Mouse (Mus musculus): Measurements from ENCODE around the gene BC048562.

Gene BC048562

DNA sequence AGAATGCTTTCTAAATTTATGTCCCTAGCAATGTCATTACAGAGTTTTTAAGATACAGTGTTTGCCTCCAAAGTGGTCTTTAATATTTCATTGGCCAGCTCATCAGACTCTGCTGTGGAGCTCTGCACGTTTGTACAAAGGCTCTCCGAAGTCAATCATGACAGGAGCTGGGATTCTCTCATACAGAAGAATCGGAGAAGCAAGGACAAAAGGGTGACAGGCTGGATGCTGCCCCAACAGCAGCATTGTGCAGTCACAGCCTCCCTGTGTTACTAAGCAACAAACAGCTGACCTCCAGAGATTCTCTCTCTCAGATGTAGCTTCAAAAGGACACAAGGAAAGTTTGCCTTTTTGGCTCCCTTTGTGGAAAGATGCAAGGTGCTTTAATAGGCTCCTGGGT lies at the start of gene BC048562:
TSS of gene BC048562 (plus strand) at position 301 of the 400 bp plus-strand sequence.
- no peak for DNase-seq

DNA sequence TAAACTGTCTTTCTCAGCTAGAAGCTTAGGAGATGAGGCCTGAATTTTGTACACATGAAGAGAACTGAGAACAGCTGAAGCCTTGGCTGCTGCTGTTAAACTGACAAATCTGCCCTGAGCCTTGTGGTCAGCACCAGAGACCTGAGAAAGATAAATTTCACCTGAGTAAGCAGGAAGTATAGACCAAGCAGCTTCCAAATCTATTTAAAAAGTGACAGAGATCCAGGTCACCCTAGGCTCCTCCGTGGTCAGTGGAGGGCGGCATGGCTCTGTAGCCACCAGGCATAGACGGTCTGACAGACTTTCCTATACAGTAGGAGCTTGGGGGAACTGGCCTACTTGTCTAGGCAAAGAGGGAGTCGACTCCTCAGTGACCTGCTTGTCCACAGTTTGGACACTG lies 49.5 kb upstream of the BC048562 start:
- DNase-seq: no peak

DNA sequence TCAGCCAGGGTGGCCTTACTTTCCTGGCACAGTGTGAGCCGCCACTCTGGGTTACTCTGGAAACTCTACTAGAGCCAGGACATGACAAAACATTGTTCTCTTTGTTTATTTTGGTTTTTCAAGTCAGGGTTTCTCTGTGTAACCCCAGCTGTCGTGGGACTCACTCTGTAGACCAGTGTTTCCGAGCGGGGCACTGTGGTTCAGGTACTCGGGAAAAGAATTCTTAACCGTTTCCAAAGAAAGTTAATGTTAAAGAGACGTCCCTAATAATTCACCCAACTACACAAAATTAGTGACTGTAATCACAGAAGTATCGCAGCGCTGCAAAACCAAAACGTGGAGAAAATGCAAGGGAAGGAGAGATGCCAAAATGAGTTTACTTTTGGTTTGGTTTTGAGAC lies 47.7 kb upstream of the BC048562 start:
- DNase-seq: no peak

DNA sequence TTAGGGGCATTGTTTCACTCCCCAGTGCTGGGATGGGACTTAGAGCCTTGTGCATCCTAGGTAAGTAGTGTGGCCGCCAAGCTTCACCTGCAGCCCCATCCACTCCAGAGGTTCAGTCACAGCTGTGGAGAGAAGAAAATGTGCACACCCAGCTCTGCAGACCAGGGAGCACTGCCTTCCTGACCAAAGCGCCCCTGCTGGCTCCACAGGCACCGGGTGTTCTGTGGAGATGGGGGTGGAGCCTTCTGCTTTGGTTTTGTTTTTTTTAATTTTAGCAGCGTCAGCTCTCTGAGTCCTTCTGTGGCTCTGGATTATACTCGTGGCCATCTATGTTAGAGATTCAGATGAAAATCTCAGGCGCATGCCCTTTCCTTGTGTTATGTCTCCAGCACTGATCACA lies 47.1 kb upstream of the BC048562 start:
- peak; percentile 18 for DNase-seq

DNA sequence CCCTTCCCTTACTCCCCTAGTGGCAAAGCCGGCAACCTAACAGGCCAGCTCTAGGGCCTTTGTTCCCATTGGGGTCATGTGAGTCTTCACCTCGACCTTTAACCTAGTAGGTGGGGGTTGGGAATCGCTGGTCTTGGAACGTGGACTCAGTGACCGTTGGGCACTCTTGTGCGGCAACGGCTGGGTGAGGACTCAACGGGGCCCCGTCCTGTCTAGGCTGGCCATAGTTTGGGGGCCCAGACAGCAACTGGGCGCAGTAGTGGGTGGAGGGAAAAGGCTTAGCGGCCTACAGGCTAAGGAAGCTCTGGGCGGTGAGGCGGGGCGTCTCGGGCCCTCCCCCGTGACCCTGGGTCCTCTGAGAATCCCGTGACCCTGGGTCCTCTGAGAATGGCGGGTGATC lies 43.6 kb upstream of the BC048562 start, which contains the start of gene 1700102P08Rik:
TSS of gene 1700102P08Rik (plus strand) at position 130 of the 400 bp plus-strand sequence.
- DNase-seq: no peak

DNA sequence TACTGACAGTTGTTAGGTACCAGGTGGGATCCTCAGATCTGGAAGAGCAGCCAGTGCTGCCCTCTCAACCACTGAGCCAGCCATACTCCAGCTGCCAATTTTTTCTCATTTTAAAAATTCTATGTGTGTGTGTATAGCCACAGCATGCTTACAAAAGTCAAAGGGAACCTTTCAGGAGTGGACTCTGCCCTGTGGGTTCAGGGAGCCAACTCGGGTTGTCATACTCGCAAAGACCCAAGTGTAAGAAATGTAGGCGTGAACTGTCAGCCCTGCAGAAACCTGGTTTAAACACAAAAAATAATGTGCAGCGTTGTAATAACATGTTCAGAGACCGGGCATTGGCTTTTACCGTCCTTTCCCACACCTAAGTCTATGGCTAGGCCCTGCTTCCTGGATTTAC lies 42.1 kb upstream of the BC048562 start:
- no peak for DNase-seq

DNA sequence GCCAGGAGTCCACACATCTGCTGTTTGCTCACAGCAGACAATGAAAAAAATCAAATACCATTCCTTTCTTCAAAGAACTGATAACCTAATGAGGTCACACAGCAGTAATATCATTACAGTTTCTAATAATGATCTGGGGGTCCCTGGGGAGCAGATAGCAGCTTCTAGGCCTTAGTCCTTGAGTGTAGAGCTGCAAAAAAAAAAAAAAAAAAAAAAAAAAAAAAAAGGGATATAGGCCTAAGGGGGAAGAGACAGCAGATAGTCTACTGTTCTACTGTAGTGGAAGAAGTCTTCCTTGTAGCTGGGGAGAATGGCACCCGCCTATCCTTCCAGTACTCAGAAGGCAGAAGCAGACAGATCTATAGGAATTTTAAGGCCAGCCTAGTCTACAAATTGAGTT lies 40.9 kb upstream of the BC048562 start:
- DNase-seq: no peak

DNA sequence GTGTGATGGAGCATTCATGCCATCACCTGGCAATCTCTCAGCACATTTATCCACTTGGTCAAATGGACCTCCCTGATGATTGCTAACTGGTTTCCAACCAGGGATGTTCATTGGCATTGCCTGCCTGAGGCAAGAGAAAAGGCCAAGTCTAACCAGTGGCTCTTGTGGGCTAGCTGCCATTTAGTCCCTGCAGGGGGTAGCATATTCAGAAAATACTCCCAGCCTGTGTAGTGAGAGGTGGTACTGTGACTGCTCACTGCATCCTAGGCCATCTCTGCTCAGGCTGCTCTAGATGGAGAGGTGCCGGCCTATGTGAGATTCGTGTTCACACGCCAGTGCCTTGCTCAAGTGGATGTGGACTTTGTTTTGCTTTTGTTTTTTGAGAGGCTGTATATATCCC lies 38.0 kb upstream of the BC048562 start:
- DNase-seq: no peak

DNA sequence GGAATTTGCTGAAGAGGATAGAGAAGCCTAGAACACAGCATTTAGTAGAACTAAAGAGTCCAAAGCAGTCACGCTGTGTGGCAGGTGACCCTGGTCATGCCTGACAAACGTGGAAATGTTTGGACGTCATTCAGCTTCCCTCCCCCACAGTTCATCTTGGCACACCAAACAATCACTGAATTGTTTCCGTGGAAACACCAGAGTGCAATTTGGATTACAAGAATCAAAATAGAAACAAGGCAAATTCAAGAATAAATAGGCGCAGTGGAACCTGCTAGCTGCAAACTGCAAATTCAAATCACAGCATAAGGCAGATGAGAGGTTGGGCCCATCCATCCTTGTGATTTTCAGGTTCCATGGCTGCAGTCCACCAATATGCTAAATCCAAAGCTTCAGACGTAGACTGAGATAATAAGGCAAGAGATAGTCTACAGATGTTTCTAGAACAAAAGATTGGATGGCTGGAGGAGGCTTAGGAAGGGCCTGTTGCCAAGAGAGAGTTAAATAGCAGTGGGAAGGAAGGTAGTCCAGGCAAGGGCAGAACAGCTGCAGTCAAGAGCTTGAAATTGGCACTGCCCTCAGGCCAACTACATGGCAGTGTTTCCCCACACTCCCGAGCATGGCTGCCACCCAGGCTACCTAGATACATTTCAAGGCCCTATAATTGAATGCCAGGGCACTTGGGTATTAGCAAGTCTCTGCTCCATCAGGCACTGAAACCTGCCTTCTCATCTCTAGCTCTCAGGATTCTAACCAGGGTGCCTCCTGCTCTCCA lies 34.9 kb upstream of the BC048562 start:
- peak; percentile 66 for DNase-seq

DNA sequence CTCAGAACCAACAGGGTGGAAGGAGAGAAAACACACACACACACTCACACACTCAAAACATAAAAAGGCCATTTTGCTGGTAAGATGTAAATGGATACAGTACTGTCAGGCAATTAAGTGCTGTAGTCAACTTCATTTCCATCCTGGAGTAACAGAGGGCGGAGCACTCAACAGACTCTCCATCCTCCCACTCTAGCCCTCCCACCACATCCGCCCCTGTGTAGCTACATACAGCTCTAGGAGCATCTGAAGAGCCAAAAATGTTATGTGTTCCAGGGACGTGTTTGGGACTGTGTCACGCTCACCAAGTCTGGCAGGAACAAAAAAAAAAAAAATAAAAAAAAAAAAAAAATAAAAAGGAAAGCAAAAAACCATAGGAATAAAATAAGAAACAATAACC lies 33.2 kb upstream of the BC048562 start:
- peak; percentile 79 for DNase-seq

DNA sequence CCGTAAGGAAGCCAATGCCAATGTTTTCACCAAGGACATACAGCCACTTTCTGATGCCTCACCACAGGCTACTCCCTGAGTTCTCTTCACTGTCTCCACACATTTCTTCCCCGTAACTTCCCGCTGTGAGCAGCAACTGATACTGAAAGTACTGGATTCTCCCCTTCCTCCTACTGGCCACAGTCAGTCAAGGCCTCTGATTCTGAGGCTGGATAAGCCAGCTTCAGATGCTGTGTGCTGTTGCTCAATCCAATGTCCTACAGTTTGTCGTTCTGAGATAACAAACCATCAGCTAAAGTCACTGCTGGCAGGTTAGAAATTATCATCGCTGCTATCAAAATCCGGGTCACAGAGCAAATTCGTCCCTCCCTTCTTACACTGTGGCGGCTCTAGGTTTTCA lies 31.8 kb upstream of the BC048562 start:
- no peak for DNase-seq

DNA sequence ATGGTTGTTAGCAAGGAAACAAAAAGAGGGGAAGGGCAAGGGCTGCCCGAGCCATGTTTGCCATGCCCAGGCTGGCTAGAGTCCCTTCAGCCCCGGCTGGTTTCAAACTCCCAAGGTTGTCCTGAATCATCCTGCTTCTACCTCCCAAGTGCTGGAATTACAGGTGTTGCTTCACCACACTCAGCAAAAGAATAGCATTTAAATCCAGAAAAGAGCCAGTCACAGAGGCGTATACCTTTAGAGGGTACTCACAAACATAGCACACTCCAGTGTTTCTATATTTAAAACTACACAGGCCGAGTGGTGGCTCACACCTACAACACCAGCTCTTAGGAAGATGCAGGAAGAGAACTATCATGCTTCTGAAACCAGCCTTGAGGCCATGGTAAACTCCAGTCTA lies 26.7 kb upstream of the BC048562 start:
- DNase-seq: no peak

DNA sequence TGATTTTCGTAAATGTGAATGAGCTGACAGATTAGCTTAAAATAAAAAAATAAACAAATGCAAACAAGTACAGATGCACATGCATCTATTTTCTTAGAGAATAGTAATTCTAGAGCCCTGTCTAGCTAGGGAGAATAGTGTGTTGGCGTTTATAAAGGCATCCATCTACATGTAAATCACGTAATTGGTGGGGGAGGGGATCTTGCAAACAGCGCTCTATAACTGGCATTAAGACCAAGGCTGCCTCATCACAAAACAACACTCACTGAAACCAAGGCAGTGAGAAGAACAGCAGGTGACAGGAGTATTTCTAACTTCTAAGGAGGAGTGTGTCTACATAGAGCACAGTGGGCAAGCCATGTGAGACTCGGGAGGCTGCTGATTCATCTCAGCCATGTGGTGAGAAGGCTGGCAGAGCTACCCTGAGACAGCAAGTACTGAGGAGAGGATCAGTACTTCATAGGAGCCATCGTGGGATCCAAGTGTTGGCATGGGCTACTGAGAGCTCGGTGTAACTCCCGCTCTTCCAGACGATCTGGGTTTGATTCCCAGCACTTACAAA lies 24.8 kb upstream of the BC048562 start:
- peak; percentile 85 for DNase-seq

DNA sequence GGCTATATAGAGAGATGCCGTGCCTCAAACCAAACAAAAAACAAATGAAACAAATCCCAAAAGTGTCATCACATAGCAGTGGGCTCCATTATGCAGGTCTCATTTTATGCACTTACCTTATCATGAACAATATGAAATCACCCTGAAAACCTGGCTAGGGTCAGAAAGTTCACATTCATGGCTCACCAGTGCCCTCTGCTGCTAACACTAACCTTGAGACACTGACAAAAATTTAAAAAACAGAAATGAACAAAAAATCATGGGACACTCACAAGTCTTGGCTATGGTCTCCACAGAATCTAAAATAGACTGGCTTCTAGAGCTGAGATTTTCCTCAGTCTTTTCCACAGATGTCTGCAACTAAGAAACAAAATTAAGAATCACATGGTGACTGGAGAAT lies 24.1 kb upstream of the BC048562 start:
- no peak for DNase-seq

DNA sequence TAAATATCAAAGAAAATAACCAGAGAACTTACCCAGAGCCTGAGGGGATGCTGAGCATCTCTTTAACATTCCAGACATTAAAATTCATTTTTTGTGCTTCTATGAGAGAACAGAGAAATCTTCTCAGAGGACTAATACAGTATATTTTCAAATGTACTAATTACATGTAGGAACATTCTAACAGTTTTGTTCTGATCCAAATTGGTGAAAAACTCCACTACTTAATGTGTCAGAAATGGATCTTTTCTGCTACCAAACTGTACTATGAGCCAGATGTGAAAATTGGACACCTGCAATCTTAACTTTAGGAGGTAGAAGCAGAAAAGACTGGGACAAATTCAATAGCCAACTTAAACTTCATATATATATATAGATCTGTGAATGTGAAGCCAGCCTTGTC lies 7.9 kb upstream of the BC048562 start, which contains the start of gene Ccdc36:
TSS of gene Ccdc36 (minus strand) at position 101 of the 400 bp plus-strand sequence.
- DNase-seq: no peak

DNA sequence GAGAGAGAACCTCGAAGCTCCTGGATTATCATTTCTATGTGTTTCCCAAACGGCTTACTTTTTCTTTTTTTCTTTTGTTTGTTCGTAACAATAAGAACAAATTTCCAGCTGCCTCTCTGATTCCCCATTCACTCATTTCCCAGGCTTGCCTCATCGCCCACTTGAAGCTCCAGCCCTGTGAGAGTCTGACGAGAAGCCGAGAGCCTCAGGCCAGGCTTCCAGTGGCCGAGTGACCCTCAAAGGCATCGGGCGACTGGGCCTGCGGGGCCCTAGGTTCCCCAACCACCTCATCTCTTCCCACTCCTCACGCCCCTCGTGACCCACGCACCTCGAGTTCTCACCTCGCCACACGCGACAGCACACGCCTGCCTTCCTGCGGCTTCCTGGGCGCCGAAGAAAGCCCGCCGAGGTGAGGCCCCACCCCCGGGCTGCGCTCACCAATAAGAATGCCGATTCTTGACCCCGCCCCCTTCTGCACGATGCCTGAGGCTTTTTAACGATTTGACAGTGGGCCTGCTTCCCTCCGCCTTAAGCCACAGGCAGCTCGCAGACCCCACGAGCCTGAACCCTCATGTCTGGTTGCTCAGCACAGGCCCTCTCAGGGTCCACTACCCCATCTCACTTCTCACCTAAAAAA lies 4.7 kb upstream of the BC048562 start:
- DNase-seq: no peak

DNA sequence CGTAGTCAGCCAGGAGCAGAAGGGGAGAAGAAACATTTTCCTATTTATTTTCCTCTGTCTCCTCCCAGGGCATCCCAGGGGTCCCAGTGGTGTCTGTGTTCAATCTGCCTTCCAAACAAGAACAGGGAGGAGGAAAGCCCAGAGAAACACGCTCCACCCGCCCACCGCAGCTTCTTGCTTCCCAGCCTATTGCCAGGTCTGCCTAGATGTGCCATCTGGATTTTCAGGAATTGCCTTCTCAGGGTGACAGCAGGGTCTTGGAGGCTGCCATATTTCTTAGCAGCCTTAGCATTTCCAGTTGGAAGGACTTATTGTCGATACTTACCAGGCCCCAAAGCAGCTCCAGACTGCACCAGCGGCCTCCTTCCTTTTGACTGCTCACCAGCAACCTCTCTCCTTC lies 2.9 kb downstream of the BC048562 start:
- no peak for DNase-seq

DNA sequence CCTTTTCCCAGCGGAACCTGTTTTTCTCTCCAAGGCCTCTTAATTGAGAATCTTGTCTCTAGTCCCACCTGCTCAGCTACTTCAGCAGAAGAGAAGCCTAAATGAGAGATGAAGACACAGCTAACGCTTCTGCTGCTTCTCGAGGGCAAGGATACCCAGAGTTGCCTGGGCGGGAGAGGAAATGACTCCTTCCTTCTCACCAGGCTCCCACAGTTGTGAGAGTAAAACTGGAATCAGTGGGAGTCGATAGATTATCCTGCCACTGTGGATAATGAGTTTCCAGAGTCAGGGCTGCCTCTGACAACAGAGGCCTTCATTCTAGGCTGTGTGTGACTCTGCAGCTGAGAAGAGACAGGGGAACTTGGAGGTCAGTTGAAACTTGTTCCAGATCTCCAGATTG lies 4.2 kb downstream of the BC048562 start:
- peak; percentile 74 for DNase-seq

DNA sequence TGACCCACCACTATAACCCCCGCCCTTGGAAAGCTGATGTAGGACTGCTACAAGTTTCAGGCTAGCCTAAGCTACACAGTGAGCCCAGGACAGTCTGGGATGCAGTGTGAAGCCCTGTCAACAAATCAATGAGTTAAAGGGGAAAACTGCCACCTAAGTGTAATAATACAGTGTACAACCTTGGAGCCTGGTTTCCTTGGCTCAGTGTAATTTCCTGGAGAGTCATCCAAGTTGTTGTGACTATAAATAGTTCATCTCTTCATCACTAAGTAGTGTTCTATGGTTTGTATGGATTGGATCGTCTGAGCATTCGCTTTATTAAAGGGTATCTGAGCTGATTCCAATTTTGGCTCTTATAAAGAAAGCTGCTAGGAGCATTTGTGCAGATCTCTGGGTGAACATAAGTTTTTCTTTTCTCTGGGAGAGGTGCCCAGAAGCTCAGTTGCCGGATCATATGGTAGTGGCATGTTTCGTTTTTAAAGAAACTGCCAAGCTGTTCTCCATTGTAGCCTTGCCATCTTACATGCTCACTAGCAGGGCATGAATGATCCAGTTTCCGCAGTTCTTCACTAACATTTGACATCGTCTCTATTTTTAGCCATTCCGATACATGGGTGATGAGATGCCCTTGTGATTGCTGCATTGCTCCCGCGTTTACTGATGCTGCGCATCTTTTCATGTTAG lies 5.1 kb downstream of the BC048562 start:
- peak; percentile 56 for DNase-seq

DNA sequence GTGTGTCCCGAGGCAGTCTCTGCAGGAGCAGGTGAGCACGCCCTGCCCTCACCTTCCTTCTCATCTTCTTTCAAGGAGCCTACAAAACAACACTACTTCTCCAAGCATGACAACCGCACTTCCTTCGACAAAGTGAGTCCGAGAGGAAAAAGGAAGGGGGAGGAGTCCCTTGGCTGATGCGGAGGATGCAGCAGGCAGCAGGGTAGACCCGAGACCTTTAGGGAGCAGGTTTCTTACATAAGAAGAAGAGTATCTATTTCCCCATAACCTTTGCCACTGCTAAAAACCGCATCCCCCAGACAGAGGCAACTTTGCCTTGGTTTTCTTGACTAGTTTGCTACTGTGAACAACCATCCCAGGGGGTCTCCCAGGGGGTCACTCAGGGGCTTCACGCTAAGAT lies 8.8 kb downstream of the BC048562 start:
- DNase-seq: no peak

DNA sequence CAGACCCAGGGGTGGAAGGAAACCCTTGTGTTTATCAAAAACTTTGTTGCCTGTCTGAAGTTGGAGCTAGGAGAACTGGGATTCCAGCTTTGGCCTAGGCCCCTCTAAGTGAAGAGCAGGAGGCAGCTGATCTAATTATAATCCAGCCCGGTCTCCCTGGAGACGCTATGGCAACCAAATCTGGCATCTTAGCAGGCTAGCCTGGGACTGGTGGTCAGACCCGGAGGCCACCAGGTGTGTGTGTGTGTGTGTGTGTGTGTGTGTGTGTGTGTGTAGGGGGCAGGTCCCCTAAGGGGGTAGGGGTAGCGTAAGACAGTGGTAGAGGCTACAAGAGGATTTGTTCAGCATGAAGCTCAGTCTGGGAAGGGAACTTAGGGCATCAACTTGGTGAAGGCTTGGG lies 13.6 kb downstream of the BC048562 start:
- DNase-seq: peak; percentile 70

DNA sequence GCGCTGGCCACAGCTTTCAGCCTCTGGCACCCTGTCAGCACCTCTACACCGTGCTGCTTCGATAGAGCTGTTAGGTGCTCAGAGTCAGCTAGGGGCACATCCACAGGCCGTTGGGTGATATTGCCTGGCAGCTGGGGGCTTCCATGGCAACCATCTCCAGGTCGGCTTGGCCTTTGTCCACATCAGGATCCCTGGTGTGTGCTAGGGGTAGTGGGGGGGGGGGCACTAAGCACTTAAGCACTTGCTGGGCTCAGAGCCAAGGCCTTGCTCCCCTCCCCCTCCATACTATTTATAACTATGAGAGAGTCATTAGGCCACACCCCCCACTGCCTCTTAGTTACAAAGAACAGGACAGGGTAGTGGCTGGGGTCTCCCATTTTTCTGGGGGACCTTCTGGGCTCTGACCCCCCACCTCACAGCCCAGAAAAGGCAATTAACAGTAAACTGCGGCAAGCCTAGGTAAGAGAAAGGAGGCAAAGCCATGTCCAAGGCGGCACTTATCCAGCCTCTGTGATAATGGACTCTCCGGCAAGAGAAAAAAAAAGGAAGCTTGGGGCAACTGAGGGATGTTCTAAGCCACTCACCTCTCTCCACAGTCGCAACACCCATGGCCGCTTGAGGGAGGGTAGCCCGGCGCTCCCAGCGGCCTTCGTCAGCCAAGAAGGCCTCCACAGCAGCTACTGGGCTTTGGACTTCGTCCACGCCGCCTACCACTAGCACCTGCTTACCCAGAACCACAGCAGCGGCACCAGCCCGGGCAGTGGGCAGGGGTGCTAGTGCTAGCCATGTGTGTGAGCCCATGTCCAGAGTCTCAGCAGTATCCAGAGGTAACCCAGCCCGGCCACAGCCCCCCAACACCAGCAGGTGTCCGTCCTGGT lies 14.2 kb downstream of the BC048562 start:
- DNase-seq: peak; percentile 54

DNA sequence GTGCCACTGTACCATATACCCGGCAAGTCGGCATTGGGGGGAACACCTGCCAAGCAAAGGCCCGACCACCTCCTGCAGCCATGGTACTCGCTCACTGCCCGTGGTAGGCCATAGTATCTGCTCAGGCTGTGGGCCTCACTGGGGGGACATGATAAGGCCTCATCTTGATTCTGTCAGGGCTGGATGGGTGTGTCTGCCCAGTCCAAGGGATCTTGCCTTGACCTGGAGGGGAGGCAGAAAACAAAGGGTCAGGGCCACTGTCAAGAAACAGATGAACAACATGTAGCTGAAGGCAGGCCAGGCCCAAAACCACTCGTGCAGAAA lies 14.8 kb downstream of the BC048562 start:
- no peak for DNase-seq
